ENCODE assay signal across 8 mouse cellular contexts in genomic region chr8:116372574-116372973, GRCm38 (mm10).
DNase-seq lines count a peak whose midpoint lies in the region; ATAC-seq lines count a peak whose summit lies in the region.

No protein-coding gene starts in this region.

- peaks cover 17% of the 10 kb centered on the region for H3K4me1 ChIP-seq in heart, embryonic 12.5 days (replicated peaks)

- WGBS in heart, embryonic 12.5 days = 49% methylated on average over 3 of the region's 3 CpGs

- H3K4me3 ChIP-seq in heart, embryonic 12.5 days = no peak overlapping the region

- DNase-seq in heart, adult 11 months = peak; percentile 96
- DNase-seq in gastrocnemius, adult 8-10 months (ENCODE audit: low spot score in 2 of 2) = peak; percentile 29 to 39
- peak; percentile 62 to 65 for DNase-seq in kidney, postnatal 36 days
- peak; percentile 38 to 58 for DNase-seq in lung, postnatal 4 days
- no peak for DNase-seq in spleen, adult 12 weeks (ENCODE audit: low spot score)
- DNase-seq in retina, postnatal 1 day = no peak

- ATAC-seq in heart, embryonic 12.5 days (ENCODE audit: insufficient number of reproducible peaks, low FRiP score) = no peak
- ATAC-seq in cerebellum, adult (ENCODE audit: insufficient number of reproducible peaks, low FRiP score, low TSS enrichment) = peak; percentile 86

- no peaks in the 10 kb centered on the region for H3K9me3 ChIP-seq in heart, embryonic 12.5 days (replicated peaks)

- no peaks in the 10 kb centered on the region; the same call in 1 of the 2 replicates for H3K27me3 ChIP-seq in heart, embryonic 12.5 days (replicated peaks)

- no peak overlapping the region for H3K4me2 ChIP-seq in heart, embryonic 12.5 days

- no peaks in the 10 kb centered on the region for H3K36me3 ChIP-seq in heart, embryonic 12.5 days

- no peak overlapping the region for H3K9ac ChIP-seq in heart, embryonic 12.5 days

- H3K27ac ChIP-seq in heart, embryonic 12.5 days (ENCODE audit: poor library complexity, severe bottlenecking) = no peak overlapping the region

Comparison
In these comparisons a context has a peak if more than half of its experiments do, and no peak if none do; other contexts are left out.
1. DNase-seq: peak in heart, adult 11 months (single experiment), gastrocnemius, adult 8-10 months (2 of 2), kidney, postnatal 36 days (2 of 2) and lung, postnatal 4 days (2 of 2); none in spleen, adult 12 weeks (single experiment) and retina, postnatal 1 day (single experiment).